ENCODE assay signal across 8 mouse cellular contexts in genomic region chr7:19084277-19084771, GRCm38 (mm10). TPM values are rescaled to one million over a fixed set of nuclear protein-coding genes. Genes with fewer than 3 reads are reported as not detected.
DNase-seq lines count a peak whose midpoint lies in the region; ATAC-seq and TF ChIP-seq lines count a peak whose summit lies in the region.

No protein-coding gene starts in this region.

- ATAC-seq in limb, embryonic 13.5 days (ENCODE audit: low FRiP score, low read depth): no peak

- TF ChIP-seq CTCF in layer of hippocampus, adult 2 months (conservative IDR thresholded peaks at IDR 0.05): no peak

- H3K27ac ChIP-seq in layer of hippocampus, adult 2 months: peak overlapping the region; percentile 20; the same call in 1 of the 2 replicates
- no peak overlapping the region for H3K27ac ChIP-seq in embryonic facial prominence, embryonic 10.5 days (replicated peaks)
- H3K27ac ChIP-seq in limb, embryonic 13.5 days: peak overlapping the region; percentile 49; the same call in 1 of the 2 replicates

- H3K27me3 ChIP-seq in embryonic facial prominence, embryonic 10.5 days (replicated peaks; ENCODE audit: low read depth, poor library complexity, severe bottlenecking): peaks cover 12% of the 10 kb centered on the region
- no peaks in the 10 kb centered on the region for H3K27me3 ChIP-seq in limb, embryonic 13.5 days

- H3K9ac ChIP-seq in limb, embryonic 13.5 days: 0 out of 2 replicates have a peak overlapping the region, but pooled peaks have one; percentile 46

- H3K9me3 ChIP-seq in embryonic facial prominence, embryonic 10.5 days: no peaks in the 10 kb centered on the region
- no peaks in the 10 kb centered on the region for H3K9me3 ChIP-seq in limb, embryonic 13.5 days

- WGBS in embryonic facial prominence, embryonic 10.5 days: 74% methylated on average over 6 of the region's 6 CpGs
- WGBS in limb, embryonic 13.5 days: 71% methylated on average over 6 of the region's 6 CpGs

- H3K4me2 ChIP-seq in limb, embryonic 13.5 days (replicated peaks): peak overlapping the region; percentile 50

- H3K36me3 ChIP-seq in embryonic facial prominence, embryonic 10.5 days (replicated peaks): peaks cover 87% of the 10 kb centered on the region
- peaks cover 64% of the 10 kb centered on the region for H3K36me3 ChIP-seq in limb, embryonic 13.5 days

- H3K4me1 ChIP-seq in embryonic facial prominence, embryonic 10.5 days: peaks cover 55% of the 10 kb centered on the region
- peaks cover 48% of the 10 kb centered on the region for H3K4me1 ChIP-seq in limb, embryonic 13.5 days

- no peak for DNase-seq in layer of hippocampus, adult 2 months (ENCODE audit: low spot score in 2 of 2)
- DNase-seq in layer of hippocampus, adult 8-10 months (ENCODE audit: low spot score in 2 of 2): no peak
- no peak for DNase-seq in embryonic facial prominence, embryonic 10.5 days (ENCODE audit: low spot score)
- peak; percentile 90 for DNase-seq in skeletal muscle tissue, adult 2 months (ENCODE audit: low read depth, low spot score)
- DNase-seq in right cerebral cortex, adult 18-20 months: no peak
- no peak for DNase-seq in adipocyte (ENCODE audit: low spot score)
- DNase-seq in layer of hippocampus, adult 9-10 months (ENCODE audit: low spot score): no peak

- peak overlapping the region; percentile 26; the same call in 1 of the 2 replicates for H3K4me3 ChIP-seq in layer of hippocampus, adult 2 months
- H3K4me3 ChIP-seq in embryonic facial prominence, embryonic 10.5 days: peak overlapping the region; percentile 36
- peak overlapping the region; percentile 27 for H3K4me3 ChIP-seq in limb, embryonic 13.5 days

RNA-seq across cellular contexts. Expression of gene Dmpk, which starts 0.7 kb away (rescaled TPM):
- 10 to 100 TPM; 38.8 to 56.8 TPM for total RNA-seq in layer of hippocampus, adult 2 months (2021)
- 10 to 100 TPM; 35.6 to 55.8 (median 45.3) TPM for total RNA-seq in layer of hippocampus, adult 8-10 months (2022)
- polyA plus RNA-seq in embryonic facial prominence, embryonic 10.5 days (2016; fragmentation: Nextera tagmentation; extraction: Ambion mirVana): 7.0 and 9.1 TPM in 2 replicates
- 22.6 and 23.1 TPM in 2 replicates for polyA plus RNA-seq in limb, embryonic 13.5 days (2015; fragmentation: Nextera tagmentation; extraction: Ambion mirVana)

RNA-seq across cellular contexts. Expression of gene Dmwd, which starts 8.3 kb away (rescaled TPM):
- total RNA-seq in layer of hippocampus, adult 2 months (2021): 100 to 1,000 TPM; 154 TPM
- total RNA-seq in layer of hippocampus, adult 8-10 months (2022): 100 to 1,000 TPM; 136 to 144 (median 141) TPM
- polyA plus RNA-seq in embryonic facial prominence, embryonic 10.5 days (2016; fragmentation: Nextera tagmentation; extraction: Ambion mirVana): 16.8 and 18.0 TPM in 2 replicates
- polyA plus RNA-seq in limb, embryonic 13.5 days (2015; fragmentation: Nextera tagmentation; extraction: Ambion mirVana): 16.8 and 17.4 TPM in 2 replicates

RNA-seq across cellular contexts. Expression of gene Six5, which starts 10.1 kb away (rescaled TPM):
- 1 to 10 TPM; 2.4 to 2.8 TPM for total RNA-seq in layer of hippocampus, adult 2 months (2021)
- total RNA-seq in layer of hippocampus, adult 8-10 months (2022): 1 to 10 TPM; 2.0 to 3.7 (median 3.6) TPM
- 6.3 and 7.6 TPM in 2 replicates for polyA plus RNA-seq in embryonic facial prominence, embryonic 10.5 days (2016; fragmentation: Nextera tagmentation; extraction: Ambion mirVana)
- polyA plus RNA-seq in limb, embryonic 13.5 days (2015; fragmentation: Nextera tagmentation; extraction: Ambion mirVana): 13.4 and 13.9 TPM in 2 replicates

RNA-seq across cellular contexts. Expression of gene Rsph6a, which starts 29.8 kb away (rescaled TPM):
- under 1 TPM in 1 of 2 experiments, not detected in 1; 0.20 TPM for total RNA-seq in layer of hippocampus, adult 2 months (2021)
- under 1 TPM in 2 of 4 experiments, not detected in 2; 0.41 to 0.61 TPM for total RNA-seq in layer of hippocampus, adult 8-10 months (2022)
- polyA plus RNA-seq in embryonic facial prominence, embryonic 10.5 days (2016; fragmentation: Nextera tagmentation; extraction: Ambion mirVana): not detected in 2 replicates
- polyA plus RNA-seq in limb, embryonic 13.5 days (2015; fragmentation: Nextera tagmentation; extraction: Ambion mirVana): not detected in 2 replicates

RNA-seq across cellular contexts. Expression of gene Gm4969, which starts 33.8 kb away (rescaled TPM):
- under 1 TPM; 0.33 to 0.71 TPM for total RNA-seq in layer of hippocampus, adult 2 months (2021)
- under 1 TPM; 0.18 to 0.57 (median 0.31) TPM for total RNA-seq in layer of hippocampus, adult 8-10 months (2022)
- polyA plus RNA-seq in embryonic facial prominence, embryonic 10.5 days (2016; fragmentation: Nextera tagmentation; extraction: Ambion mirVana): 0.99 and 1.9 TPM in 2 replicates
- polyA plus RNA-seq in limb, embryonic 13.5 days (2015; fragmentation: Nextera tagmentation; extraction: Ambion mirVana): 4.2 and 4.3 TPM in 2 replicates
